Mouse (Mus musculus): ENCODE results near the gene Kdelr1. TPM values are rescaled to one million over a fixed set of nuclear protein-coding genes. Genes with fewer than 3 reads are reported as not detected.

Kdelr1 gene
- 100 to 1,000 TPM; 103 to 109 TPM for total RNA-seq (2021)
- long read RNA-seq, experiment 1, transcript Kdelr1-201 (5 exons, 1,599 nt): major isoform, 13 of 19 reads
- long read RNA-seq, experiment 1, partial matches to known transcripts: 2 of 19 reads
- long read RNA-seq, experiment 1, other reads (novel, unspliced or antisense): 3 of 19 reads
- long read RNA-seq, experiment 2, partial matches to known transcripts: 0 of 6 reads
- long read RNA-seq, experiment 2, other reads (novel, unspliced or antisense): 1 of 6 reads

DNA sequence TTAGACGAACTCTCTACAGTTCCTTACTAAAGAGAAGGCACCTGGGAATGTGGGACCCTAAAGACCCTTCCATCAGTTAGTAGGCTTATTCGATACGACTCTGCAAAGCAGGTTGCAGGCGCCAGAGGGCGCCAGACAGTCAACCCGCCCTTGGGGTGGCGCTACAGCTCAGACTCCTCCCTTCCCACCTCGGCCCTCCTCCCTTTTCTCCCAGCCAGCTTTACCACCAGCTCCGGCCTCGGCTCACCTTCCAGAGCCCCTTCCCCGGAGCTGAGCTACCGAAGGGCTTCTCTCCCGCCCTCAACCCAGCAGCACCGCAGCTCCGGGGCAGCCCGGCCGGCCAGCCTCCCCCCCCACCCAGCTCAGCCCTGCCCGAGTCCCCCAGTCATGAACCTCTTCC is at the start of gene Kdelr1:
Kdelr1 (plus strand) TSS at position 149 of the 400 bp plus-strand sequence.
- peak; percentile 92 to 94 for DNase-seq
- intact Hi-C loops (cut with DNase I): loop anchor here (2.0 to 5.0 kb wide), 4 partner anchors 24 to 135 kb away; partner anchors contain the start of genes Ccdc114, Syngr4 and Tmem143

DNA sequence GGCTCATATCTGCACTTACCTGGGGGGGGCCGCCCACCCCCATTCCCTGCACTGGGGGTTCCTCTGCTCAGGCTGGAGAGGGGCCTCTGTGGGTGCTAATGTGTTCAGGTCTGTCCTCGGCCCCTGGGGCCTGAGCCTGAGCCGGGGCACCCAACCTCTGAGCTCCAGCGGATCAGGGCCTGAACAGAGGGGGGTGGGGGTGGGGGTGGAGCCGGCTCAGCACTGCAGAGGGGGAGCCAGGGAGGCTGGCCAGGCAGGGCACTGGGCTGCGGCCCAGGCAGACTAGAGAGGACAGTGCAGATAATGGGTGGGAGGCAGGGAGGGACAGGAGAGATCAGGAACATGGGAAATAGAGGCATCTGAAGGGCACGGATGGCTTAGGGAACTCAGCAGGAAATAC is 48.0 kb upstream of the Kdelr1 start, which contains the start of gene Kcnj14:
Kcnj14 (minus strand) TSS at position 185 of the 400 bp plus-strand sequence.
- DNase-seq: no peak
- intact Hi-C loops (cut with DNase I): no loop called here

DNA sequence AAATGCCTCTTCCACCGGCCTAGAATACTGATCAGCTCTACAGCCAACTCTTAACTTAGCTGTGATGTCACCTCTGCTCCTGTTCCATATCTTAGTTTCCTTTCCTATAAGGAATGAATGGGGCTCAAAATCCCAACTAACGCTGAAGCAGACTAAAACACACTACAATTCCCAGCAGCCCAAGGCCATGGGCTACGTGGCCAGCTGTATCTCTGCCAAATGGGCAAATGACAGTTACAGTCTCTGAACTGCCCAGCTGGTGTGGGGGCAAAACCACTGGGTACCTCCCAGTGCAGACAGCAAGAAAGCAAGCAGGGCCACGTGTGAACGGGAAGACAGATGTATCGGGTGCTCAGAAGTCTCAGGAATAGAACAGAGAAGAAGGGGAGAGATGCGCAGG is 45.9 kb upstream of the Kdelr1 start:
- DNase-seq: no peak
- intact Hi-C loops (cut with DNase I): no loop called here

DNA sequence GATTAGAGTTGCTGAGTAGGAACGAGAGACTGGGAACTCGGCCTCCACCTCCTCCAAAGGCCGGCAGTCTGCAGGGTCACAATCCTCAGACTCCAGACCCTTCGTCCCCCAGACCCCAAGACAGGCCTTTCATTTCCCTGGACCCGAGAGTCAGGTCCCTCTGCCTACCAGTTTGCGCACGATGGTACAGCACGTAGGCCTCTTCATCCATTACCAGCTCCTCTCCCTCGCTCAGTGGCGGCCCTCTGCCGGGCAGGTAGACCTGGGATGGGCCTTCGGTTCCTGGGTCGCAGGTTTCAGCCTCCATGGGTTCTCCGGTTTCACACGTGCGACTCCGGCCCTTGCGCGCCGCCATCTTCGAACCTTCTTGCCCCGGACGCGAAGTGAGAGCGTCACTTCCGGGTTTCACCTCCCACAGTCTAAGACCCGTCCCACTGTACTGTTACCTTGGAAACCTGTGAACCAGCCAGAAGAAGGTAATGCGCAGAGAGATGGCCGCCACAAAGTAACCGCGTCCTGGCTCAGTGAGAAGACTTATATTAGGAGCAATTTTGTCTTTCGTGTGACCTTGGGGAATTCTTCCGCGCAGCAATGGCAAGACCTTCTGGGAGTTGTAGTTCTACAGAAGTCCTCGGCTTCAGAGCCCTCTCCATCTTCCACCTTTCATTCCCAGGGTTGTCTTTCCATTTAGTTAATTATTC is 42.0 kb upstream of the Kdelr1 start, which contains the start of gene Grwd1:
Grwd1 (minus strand) TSS at position 518 of the 701 bp plus-strand sequence.
- DNase-seq: peak; percentile 75 to 89
- intact Hi-C loops (cut with DNase I): loop anchor here (2.0 kb wide), 1 partner anchor 16 kb away; the partner anchor contains the start of gene Cyth2

GRCm38 (mm10) chr7:45831128-45831525 is 41.4 kb upstream of the Kdelr1 start:
- DNase-seq: no peak
- intact Hi-C loops (cut with DNase I): loop anchor here (2.0 kb wide), 1 partner anchor 16 kb away; the partner anchor contains the start of gene Cyth2

DNA sequence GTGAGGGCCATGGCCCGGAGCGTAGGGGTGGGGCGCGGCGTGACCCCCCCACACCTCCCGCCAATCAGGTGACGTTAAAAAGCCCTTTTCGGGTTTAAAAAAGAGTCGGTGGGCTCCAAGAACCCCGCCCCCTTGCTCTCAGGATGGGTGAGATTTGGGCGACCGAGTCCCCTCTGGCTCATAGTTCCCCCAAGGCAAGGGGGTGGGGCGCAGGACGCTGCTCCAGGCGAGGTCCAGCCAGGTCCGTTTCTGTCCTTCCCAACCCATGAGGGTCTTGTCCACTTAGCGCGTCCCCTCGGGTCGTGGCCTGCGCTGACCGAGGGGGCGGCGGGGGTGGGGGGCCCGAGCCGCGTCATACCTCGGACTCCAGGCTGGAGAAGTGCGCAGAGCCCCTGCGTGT is 40.1 kb upstream of the Kdelr1 start:
- no peak for DNase-seq
- intact Hi-C loops (cut with DNase I): no loop called here

DNA sequence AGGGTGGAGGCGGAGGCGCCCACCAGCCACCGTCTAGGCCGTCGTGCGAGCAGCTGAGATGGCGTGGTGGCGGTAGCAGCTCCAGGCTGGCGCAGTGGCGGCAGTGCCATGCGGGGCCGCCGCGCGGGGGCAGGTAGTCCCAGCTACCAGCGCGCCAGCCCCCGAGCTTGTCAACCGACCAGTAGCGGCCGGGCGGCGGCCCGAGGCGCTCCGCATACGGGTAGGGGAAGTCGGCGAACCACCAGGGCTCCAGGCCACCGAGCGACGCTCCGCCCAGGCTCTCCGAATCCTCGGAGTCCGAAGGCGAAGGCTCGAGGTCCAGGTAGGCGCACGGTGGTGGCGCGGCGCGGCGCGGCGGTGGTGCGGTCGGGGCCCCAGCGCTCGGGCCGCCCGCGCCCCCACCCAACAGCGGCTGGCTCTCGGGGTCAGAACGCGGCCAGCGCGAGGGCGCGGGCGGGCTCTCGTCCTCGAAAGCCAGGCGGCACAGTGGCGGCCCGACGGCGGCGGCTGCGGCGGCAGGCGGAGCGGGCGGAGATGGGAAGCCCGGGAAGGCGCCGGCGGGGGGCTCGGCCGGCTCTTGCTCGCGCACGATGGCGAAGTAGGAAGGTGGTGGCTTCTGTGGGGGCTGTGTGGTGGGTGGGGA is 39.3 kb upstream of the Kdelr1 start:
- no peak for DNase-seq
- intact Hi-C loops (cut with DNase I): no loop called here

GRCm38 (mm10) chr7:45833924-45834323 is 38.6 kb upstream of the Kdelr1 start:
- intact Hi-C loops (cut with DNase I): no loop called here
- no peak for DNase-seq

GRCm38 (mm10) chr7:45842950-45843744 is 29.4 kb upstream of the Kdelr1 start:
- intact Hi-C loops (cut with DNase I): no loop called here
- DNase-seq: no peak

GRCm38 (mm10) chr7:45848447-45849027 is 24.0 kb upstream of the Kdelr1 start:
- intact Hi-C loops (cut with DNase I): no loop called here
- no peak for DNase-seq

DNA sequence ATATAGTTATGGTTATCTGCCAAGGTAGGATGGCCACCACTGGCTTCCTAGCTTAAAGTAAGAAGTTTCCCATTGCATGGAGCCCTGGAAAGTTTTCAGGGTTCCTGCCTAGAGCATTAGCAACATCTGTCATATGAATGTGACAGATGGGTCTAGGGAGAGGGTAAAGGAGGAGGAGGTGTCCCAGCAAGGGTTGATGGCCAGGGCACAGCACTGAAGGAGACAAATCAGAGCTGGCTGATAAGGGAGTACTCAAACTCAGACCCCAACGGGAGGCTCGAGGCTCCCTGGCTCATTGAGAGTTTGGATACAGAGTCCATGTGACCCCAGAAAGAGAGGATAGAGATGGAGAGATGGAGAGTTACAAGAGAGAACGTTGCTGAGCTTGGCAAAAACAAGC is 21.9 kb upstream of the Kdelr1 start:
- intact Hi-C loops (cut with DNase I): no loop called here
- DNase-seq: no peak

DNA sequence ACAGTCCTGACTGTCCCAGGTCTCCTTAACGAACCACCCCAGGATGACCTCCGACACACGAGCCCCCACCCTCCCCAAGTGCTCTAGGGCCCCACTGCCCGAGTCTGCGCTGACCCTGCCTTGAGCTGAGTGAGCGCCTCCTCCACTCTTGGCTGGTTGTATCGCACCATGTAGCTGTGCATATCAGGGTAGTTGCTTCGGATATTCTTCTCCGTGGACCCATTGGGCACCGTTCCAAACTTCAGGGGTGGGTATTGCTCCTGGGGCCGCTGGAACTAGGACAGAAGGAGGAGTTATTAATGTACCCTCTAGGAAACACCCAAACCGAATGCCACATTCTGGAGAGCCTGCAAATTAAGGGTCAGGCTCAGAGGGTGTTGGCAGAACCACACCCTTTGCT is 19.5 kb upstream of the Kdelr1 start:
- no peak for DNase-seq
- intact Hi-C loops (cut with DNase I): no loop called here

GRCm38 (mm10) chr7:45856950-45857901 is 15.3 kb upstream of the Kdelr1 start:
- intact Hi-C loops (cut with DNase I): no loop called here
- no peak for DNase-seq

DNA sequence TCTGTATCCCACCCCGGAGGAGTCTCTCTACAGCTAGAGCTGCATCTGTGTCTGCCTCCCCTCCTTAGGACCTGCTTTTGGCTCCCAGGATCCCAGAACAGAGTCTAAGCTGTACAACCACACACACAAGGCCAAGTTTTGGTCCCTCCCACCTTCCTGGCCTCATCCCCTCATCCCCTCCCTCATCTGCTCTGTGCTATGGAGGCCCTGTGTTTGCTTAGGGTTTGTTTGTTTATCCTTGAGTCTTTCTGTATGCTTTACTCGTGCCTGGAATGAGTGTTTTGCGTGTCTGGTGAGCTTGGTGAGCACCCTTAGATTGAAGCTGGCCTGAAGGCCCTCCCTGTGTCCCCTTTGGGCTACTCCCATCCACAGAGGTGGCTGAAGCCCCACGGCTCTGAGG is 13.6 kb upstream of the Kdelr1 start:
- no peak for DNase-seq
- intact Hi-C loops (cut with DNase I): no loop called here

DNA sequence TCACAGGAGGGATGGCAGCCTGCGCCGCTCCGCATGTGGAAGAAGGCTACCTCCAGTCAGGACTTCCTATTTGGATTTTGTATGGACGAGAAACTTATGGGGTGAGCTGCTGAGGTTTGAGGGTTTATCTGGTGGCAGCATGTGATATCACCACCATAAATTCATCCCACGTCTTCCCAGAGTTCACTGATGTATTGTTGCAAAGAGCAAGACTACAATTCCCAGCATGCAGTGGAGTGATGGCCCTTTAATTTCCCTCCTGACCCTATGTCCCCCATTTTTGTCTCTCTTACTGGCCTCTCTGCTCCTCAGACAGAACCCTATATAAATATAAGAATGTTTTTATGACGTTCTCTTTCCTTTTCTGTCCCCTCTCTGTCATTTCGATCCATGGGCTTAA is 9.8 kb upstream of the Kdelr1 start:
- no peak for DNase-seq
- intact Hi-C loops (cut with DNase I): no loop called here

GRCm38 (mm10) chr7:45864435-45864834 is 8.1 kb upstream of the Kdelr1 start:
- no peak for DNase-seq
- intact Hi-C loops (cut with DNase I): no loop called here

- peak; percentile 95 to 97 for DNase-seq
- intact Hi-C loops (cut with DNase I): no loop called here
Observed at GRCm38 (mm10) chr7:45865925-45866910, 6.4 kb upstream of the Kdelr1 start.

DNA sequence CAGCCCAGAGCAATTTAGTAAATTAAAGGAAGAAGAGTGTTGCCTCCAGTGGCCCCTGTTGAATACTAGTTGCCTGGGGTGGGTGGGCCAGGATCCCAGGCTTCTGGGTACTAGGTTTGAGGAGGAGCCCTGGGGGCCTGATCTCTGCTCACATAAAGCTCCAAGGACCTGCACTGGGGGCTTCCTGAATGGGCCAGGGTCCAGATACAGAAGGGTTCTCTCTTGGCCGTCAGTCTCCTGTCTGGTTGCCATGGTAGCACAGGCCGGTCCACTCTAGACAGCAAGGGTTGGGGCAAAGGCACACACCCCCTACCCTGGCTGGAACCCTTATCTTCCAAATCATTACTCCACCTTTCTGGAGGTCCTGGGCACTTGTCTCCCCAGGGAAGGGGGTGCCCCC is 4.7 kb upstream of the Kdelr1 start:
- intact Hi-C loops (cut with DNase I): no loop called here
- DNase-seq: no peak
